Mouse (Mus musculus) c-Kit-positive CD71-positive TER-119-negative erythroid progenitor cells, embryonic 14.5 days (primary cell): ENCODE data around the gene Slc25a38.
"Not testable (repeated sequence)": the region's sequence is repeated elsewhere in the genome, so short reads cannot be mapped to it uniquely, and the experiment has no call there.

Experiments used
- DNase-seq: peaks from one replicate; pipeline ENCODE4 v3.0.0-alpha.2; 2013; ENCODE audit warnings: low read depth

The Slc25a38 gene

GRCm38 (mm10) chr9:120101165-120101564 is 9.0 kb upstream of the Slc25a38 start:
- DNase-seq: no peak

DNA sequence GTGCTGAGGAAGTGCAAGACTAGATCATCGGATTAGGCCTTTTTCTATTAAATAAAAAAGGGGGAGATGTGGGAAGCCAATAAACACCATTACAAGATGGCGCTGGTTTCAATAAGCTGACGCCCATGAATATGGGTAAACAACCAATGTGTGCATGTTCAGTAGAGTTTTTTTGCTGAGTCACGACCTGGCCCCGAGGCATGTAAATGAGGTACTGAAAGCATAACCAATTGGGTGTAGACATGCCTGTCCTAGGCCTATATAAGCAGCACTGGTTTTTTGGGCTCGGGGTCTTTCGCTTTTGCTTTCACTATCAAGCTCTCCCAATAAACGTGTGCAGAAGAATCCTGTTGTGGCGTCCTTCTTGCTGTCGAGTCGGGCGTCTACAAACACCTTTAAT is 1.2 kb upstream of the Slc25a38 start:
- DNase-seq: not testable (repeated sequence)

GRCm38 (mm10) chr9:120111156-120111945 is 1.2 kb downstream of the Slc25a38 start:
- no peak for DNase-seq

DNA sequence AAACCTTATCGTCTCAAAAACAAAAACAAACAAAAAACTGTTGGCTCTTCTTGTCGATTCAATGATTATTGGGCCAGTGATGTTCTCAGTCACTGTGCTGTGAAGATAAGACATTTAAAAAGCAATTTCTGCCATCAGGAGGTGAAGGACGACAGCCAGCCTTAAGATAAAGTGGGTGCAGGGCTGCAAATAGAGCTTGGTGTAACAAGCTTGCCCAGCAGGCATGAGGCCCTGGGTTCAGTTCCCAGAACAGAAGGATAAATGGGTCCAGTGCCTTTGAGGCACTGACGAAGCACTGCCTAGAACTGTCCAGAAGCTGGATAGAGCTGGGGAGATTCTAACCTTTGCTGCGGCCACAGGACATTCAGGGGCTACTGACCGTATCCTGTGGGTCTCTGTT is 2.3 kb downstream of the Slc25a38 start:
- DNase-seq: peak; percentile 74

DNA sequence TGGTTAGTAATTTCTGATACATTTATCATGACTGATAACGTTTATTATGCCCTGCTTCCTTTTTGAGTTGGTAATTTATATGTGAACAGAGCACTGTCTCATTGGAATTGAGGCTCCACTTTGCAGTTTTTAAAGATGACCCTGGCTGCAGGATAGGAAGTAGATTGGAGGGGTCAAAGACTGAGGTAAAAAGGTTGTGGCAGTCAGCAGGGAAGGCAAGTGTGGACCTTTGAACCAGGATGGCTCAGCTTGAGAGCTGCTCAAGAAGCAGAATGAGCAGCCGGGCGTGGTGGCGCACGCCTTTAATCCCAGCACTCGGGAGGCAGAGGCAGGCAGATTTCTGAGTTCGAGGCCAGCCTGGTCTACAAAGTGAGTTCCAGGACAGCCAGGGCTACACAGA is 3.3 kb downstream of the Slc25a38 start:
- DNase-seq: no peak

DNA sequence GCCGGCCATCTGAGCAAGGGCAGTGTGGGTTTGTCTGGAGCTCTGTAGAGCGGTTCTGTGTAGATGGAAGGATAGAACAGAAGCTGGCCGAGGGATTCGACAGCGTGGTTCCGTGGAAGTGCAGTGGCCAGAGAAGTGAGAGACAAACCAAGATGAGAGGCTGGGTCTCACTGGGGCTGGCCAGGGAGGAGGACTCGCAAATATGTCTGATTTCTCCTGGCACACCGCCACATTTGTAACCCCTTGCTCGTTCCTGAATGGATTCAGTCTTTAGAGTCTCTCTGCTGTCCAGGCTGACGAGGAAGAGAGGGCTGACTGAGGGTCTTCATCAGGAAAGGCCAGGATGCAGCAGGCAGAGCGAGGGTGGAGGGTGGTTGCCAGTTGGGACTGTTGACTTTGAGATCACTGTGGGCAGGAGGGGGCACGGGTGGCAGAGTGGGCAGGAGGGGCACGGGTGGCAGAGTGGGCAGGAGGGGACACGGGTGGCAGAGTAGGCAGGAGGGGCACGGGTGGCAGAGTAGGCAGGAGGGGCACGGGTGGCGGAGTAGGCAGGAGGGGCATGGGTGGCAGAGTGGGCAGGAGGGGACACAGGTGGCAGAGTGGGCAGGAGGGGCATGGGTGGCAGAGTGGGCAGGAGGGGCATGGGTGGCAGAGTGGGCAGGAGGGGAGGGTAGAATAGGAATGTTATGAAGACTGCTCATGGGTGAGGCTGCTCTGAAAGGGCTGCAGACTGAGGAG is 4.0 kb downstream of the Slc25a38 start:
- DNase-seq: no peak

DNA sequence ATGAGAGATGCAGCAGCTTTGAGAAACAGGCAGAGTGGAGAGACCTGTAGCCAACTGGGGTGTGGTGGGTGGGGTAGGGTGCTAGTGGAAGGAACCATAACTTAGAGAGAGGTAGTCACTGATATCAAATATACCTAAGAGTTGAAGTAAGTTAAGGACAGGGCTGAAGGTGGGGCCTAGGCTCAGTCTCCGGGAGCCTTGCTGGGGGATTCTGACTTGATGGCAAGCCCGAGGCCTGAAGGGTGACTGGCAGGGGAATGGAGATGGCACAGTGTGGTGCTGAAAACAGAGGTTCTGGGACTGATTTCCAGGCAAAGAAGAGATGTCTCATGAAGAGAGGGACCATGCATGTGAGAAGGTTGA is 4.6 kb downstream of the Slc25a38 start:
- DNase-seq: no peak

- DNase-seq: peak; percentile 86
These were observed 5.4 kb downstream of the Slc25a38 start for GRCm38 (mm10) chr9:120115580-120115979.

DNA sequence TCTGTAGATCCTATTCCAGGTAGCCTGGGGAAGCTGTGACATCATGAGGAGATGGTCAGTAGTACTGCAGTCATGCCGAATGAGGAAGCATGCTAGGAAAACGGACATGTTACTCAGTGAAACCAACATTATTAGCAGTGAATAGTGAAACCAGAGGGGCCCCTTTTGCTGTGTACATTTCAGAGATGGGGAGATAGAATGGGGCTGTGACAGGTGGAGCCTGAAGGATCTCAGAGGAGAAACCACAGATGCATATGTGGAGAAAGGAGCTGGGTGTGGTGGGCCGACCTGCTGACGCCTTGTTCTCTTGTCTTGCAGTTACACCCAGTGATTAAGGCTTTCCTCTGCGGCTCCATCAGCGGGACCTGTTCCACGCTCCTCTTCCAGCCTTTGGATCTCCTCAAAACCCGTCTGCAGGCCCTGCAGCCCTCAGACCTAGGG is 6.0 kb downstream of the Slc25a38 start:
- peak; percentile 68 for DNase-seq

- no peak for DNase-seq
These were observed 8.0 kb downstream of the Slc25a38 start for GRCm38 (mm10) chr9:120118212-120118611.

- DNase-seq: no peak
These were observed 10.3 kb downstream of the Slc25a38 start for GRCm38 (mm10) chr9:120120503-120120902.

DNA sequence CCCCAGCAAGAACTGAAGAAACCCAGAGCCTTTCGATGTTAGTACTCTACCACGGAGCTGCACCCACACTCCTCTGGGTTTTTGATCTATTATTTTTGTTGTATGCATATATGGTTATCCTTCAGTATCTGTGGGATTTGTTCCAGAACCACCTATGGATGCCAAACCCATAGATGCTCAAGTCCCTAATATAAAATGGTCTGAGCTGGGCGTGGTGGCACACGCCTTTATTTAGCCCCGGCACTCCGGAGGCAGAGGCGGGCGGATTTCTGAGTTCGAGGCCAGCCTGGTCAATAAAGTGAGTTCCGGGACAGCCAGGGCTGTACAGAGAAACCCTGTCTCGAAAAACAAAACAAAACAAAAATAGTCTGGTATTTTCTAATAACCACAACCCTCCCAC is 16.7 kb downstream of the Slc25a38 start:
- DNase-seq: no peak

GRCm38 (mm10) chr9:120127538-120128251 is 17.5 kb downstream of the Slc25a38 start, which contains the start of gene Rpsa:
Gene Rpsa, plus strand, starts transcription at chr9:120127689.
- DNase-seq: peak; percentile 95

GRCm38 (mm10) chr9:120129276-120129675 is 19.1 kb downstream of the Slc25a38 start:
- no peak for DNase-seq

DNA sequence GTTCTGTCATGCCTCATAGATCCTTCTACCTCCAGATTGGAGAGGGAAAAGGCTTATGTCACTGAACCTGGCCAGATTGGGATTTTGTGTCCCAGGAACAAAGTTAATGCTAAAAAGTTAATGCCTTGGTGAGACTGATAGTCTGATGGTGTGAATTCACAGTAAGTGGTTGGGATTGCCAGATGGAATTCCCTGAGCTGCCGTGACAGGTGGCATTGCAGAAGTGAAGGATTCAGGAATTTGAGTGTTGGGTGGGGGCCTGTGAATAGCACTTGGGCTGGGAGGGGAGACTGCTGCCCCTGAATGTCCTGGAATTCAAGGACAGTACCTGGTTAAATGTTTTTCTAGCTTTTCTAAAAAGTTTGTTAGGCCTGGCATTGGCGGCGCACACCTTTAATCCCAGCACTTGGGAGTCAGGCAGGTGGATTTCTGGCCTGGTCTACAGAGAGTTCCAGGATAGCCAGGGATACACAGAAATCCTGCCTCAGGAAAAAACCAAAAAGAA is 21.7 kb downstream of the Slc25a38 start:
- no peak for DNase-seq

GRCm38 (mm10) chr9:120132980-120133754 is 23.0 kb downstream of the Slc25a38 start:
- DNase-seq: no peak

GRCm38 (mm10) chr9:120133755-120134475 is 23.7 kb downstream of the Slc25a38 start:
- DNase-seq: no peak

- DNase-seq: no peak
These were observed 24.5 kb downstream of the Slc25a38 start for GRCm38 (mm10) chr9:120134529-120135160.

DNA sequence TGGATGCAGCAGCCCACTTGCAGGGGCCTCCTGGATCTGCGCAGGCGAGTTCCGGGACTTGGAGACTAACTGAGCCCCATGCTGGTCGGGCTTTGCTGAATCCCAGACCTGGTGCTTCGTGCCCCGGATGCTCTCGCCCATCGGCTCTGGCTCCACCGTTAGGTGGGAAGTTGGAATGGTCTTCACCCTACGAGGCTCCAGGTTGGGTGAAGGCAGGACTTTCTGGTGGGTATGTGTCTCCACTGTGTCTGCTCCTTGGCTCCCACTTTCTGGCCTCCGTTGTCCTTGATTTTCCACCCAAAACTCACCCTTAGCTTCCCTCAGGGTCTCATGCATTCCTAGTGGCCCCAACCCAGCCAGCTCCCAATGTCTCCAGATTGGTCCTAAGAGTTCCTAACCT is 25.3 kb downstream of the Slc25a38 start:
- DNase-seq: no peak

DNA sequence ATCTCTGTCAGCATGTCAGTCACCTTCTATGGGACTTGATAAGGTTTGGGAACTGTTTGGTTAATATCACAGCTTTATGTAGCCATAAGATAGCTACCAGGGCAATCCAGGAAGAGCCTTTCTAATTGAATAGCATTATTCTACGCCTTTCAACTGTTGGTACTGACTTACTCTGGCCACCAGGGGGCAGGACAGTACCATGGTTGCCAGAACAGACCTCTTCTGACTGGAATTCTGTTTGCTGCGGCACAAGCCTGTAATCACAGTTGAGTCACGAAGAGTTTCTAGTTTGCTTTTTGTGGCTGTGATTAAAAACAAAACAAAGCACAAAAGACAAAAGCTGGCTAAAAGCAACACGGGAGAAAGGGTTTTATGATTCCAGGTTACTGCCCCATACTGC is 30.5 kb downstream of the Slc25a38 start:
- peak; percentile 59 for DNase-seq

GRCm38 (mm10) chr9:120144474-120144873 is 34.3 kb downstream of the Slc25a38 start:
- no peak for DNase-seq
